Mouse (Mus musculus): ENCODE data around the gene Sirt4. TPM values are rescaled to one million over a fixed set of nuclear protein-coding genes. Genes with fewer than 3 reads are reported as not detected.
"Not testable (repeated sequence)": the region's sequence is repeated elsewhere in the genome, so short reads cannot be mapped to it uniquely, and the experiment has no call there.

The Sirt4 gene
- total RNA-seq, 1 experiment from 2014 or later = 3.6 TPM

- ATAC-seq (replicated peaks; ENCODE audit: low read depth, poor library complexity, severe bottlenecking) = peak; percentile 85
These were observed 31.8 kb upstream of the Sirt4 start for GRCm38 (mm10) chr5:115516081-115516907.

- no peak for ATAC-seq (replicated peaks; ENCODE audit: low read depth, poor library complexity, severe bottlenecking)
These were observed 30.5 kb upstream of the Sirt4 start for GRCm38 (mm10) chr5:115514896-115515587.

GRCm38 (mm10) chr5:115514346-115514745, 29.8 kb upstream of the Sirt4 start:
- ATAC-seq (replicated peaks; ENCODE audit: low read depth, poor library complexity, severe bottlenecking) = no peak

DNA sequence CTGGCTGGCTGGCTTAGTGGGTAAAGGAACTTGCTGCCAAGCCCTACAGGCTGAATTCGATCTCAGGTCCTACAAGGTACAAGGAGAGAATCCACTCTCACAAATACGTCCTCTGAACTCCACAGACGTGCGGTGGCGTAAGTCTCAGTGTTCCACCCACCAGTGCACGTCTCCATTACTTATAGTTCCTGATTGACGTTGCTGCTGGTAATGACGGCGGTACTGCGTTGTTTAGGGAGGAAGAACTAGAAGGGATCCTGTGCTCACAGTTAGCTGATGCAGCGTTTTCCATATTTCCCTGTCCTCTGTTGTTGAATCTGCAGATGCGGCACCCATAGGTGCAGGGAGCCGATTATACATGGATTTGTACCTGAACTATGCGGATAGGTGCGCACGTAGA, 29.2 kb upstream of the Sirt4 start:
- ATAC-seq (replicated peaks; ENCODE audit: low read depth, poor library complexity, severe bottlenecking) = no peak

GRCm38 (mm10) chr5:115513246-115513645, 28.7 kb upstream of the Sirt4 start:
- ATAC-seq (replicated peaks; ENCODE audit: low read depth, poor library complexity, severe bottlenecking) = no peak

GRCm38 (mm10) chr5:115512375-115512774, 27.9 kb upstream of the Sirt4 start:
- no peak for ATAC-seq (replicated peaks; ENCODE audit: low read depth, poor library complexity, severe bottlenecking)

GRCm38 (mm10) chr5:115509790-115510689, 25.5 kb upstream of the Sirt4 start:
- peak; percentile 13; the same call in 1 of the 2 replicates for ATAC-seq (replicated peaks; ENCODE audit: low read depth, poor library complexity, severe bottlenecking)

GRCm38 (mm10) chr5:115509321-115509761, 24.8 kb upstream of the Sirt4 start:
- peak; percentile 50 for ATAC-seq (replicated peaks; ENCODE audit: low read depth, poor library complexity, severe bottlenecking)

DNA sequence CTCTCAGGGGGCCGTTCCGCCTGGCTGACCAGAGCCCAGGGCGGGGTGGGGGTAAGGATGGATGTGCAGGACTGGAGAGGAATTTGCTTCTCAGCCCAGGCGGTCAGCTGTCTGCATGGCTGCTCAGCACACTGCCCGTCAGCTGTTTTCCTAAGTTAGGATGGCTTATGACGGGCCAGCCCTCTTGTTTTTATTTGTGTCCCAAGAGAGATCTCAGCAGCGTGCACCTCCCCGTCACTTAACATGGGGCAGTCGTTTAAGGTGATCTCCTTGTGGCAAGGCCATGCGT, 24.3 kb upstream of the Sirt4 start:
- ATAC-seq (replicated peaks; ENCODE audit: low read depth, poor library complexity, severe bottlenecking) = no peak

GRCm38 (mm10) chr5:115507981-115508858, 23.7 kb upstream of the Sirt4 start:
- no peak for ATAC-seq (replicated peaks; ENCODE audit: low read depth, poor library complexity, severe bottlenecking)

DNA sequence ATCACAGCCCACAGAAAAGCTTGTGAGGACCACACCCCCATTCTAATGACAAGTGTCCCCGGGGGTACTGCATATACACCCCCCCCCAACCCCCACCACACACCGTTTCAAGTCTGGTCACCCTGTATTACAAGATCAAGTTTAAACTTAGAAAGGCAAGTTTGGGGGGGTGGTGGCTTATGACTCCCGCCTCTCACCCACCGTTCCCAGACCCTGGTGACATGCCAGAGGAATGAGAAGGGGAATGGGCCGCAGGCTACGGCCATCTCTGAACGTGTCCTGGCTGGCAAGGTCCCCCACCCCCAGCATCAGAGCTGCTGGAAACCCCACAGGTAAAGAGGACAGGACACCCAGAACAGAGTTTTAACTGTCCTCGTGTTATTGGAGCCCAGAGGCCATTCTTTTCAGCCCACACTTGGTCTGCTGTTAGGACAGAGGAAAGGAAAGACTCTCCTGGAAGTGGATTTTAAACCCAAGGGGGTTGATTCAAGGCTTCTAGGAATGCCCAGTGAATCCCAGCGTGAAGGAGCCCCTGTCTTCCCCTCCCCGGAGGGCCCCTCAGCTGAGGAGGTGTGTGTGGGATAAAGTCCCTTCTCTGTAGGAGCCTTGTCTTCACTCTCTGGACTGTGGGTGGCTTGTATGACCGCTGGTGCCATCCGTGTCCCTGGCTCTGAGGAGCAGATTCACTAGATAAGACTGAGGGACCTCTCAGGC, 22.9 kb upstream of the Sirt4 start:
- no peak for ATAC-seq (replicated peaks; ENCODE audit: low read depth, poor library complexity, severe bottlenecking)

- peak; percentile 89 for ATAC-seq (replicated peaks; ENCODE audit: low read depth, poor library complexity, severe bottlenecking)
These were observed 22.1 kb upstream of the Sirt4 start, which contains the start of gene Pxn for GRCm38 (mm10) chr5:115506454-115507201. Pxn (plus strand) TSS chr5:115506676.

- ATAC-seq (replicated peaks; ENCODE audit: low read depth, poor library complexity, severe bottlenecking) = not testable (repeated sequence)
These were observed 21.1 kb upstream of the Sirt4 start for GRCm38 (mm10) chr5:115505617-115506016.

DNA sequence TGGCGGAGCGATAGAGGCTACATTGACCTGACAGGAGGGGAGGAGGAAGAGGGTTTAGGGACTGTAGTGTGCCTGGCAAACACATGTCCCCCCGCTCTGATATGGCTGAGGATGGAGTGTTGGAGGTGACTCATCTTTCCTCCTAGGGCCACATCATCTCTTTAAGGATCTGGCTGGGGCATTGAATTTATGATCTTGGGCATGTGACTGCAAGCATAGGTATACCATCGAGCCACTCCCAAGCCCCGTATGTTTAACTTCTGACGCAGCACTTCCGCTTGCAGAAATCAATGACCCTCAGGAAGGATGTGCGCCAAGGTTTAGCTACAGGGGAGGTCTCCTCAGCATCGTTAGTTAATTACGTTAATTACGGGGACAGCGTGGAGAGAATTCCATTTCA, 18.5 kb upstream of the Sirt4 start:
- no peak for ATAC-seq (replicated peaks; ENCODE audit: low read depth, poor library complexity, severe bottlenecking)

DNA sequence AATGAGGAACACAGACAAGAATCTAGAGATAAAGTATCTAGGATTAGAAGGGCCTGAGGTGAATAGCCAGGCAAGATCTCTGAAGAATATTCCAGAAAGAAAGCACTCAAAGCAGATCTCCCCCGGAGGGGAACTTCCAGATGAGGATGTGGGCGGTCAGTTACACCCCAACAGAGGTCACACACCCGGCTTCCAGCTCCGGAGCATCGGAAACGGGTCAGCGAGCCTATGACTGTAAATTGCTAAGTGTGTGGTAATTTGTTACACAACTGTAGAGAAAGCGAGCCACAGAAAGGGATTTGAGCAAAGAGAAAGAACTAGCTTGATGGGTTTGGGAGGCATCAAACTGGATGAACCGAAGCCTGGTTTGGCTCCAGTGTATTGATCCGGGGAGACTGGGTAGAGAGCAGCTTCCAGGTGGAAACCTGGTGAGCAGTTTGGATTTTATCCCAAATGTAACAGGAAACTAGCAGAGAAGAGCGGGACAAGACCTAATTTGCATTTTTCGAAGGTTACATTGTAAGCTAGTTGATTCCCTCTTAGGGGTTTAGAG, 15.9 kb upstream of the Sirt4 start:
- no peak; the same call in 1 of the 2 replicates for ATAC-seq (replicated peaks; ENCODE audit: low read depth, poor library complexity, severe bottlenecking)

DNA sequence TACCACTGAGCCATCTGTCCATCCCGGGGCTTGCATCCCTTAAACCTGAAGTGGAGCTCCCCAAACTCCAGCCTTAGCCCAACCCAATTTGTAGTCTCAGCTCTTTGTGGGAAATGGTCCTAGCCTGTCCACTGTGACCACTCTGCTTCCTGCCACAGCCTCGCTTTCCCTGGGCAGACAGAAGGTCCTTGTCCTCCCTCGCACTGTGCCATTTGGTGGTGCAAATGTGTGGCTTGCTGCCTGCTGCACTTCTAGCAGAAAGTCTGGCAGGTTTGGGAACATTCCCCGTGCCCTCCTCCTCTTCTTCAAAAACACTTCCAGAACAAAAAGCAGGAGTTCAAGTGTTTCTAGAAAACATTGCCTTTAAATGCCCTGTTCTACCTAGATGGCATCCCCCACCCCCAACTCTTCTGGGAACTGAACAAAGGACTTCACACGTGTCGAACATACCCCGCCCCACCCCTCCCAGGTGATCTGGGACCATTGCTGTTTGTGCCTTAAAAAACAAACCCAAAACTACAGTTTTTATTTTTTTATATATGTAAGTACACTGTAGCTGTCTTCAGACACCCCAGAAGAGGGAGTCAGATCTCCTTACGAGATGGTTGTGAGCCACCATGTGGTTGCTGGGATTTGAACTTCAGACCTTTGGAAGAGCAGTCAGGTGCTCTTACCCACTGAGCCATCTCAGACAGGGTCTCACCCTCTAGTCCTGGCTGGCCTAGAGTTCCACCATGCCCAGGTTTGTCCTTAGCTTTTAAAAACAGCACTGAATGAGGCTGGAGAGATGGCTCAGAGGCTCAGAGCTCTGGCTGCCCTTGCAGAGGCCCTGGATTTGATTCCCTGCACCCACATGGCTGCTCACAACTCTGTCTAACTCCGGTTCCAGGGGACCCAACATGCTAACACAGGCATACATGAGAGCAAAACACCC, 14.0 kb upstream of the Sirt4 start:
- ATAC-seq (replicated peaks; ENCODE audit: low read depth, poor library complexity, severe bottlenecking) = no peak

DNA sequence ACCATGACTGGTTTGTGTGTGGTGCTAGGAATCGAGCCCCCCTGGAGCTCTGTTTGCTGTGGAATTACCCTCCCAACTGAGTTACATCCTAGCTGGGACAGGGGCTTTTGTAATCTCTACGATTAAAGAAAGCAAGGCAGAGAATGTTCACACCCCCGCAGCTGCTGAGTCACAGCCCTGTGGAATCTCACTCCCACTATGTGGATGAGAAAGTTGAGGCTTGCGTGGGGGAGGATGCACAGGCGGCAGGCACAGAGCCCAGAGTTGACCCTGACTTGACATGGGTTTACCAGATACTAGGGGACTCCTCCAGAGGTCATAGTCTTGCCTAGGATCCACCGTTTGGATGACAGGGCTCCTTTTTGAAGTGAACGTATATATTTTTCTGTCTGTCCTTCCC, 12.5 kb upstream of the Sirt4 start:
- no peak for ATAC-seq (replicated peaks; ENCODE audit: low read depth, poor library complexity, severe bottlenecking)

Measured in common myeloid progenitor, adult 5-6 weeks (primary cell).